Mouse (Mus musculus): ENCODE results near the gene Clic1.

DNA sequence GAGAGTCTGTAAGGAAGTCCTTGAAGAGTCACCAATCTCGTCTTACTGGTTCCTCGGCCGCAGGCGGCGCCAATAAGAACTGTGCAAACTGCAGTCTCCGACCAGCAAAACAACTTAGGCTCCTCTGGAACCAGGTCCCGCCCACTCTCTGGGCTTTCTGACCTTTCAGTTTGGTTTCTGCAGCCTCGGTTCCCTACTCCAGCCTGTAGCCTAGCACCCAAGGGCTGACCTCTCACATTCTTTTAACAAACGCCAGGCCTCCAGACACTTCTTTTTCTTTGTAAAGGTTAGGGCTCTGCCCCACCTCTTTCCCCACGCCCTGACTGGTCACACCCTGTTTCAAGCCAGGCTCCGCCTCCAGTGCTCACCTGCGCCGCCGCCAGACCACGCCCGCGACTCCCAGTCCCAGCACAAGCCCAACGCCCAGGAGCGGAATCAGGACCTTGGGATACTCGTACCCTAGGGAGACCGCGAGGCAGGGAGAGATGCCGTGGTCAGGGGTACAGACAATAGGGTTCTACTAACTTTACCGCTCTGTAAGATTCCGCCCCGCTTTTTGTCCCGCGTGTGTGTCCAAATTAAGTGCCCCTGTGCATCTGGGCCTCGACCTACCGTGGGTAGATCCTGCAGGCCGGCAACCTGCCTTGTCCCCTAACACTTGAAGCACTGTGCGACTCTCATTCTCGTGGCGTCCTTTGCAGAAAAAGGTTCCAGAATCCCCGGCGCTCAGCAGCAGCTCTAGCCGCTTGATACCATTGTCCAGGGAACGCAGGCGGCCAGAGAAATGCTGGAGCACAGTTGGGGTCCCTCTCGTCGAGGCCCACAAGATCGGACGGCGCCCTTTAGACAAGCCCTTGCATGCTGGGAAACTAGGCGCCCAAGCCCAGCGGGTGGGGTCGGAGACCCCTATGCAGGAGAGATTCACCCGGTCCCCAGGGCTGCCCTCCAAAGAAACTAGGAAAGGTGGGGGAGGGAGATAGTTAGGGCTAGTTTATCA lies 15.5 kb downstream of the Clic1 start, which contains the start of gene Ly6g6c:
- no peak for TF ChIP-seq POLR2A (IDR thresholded peaks at IDR 0.05; ENCODE audit: insufficient read depth, low read depth, low read length)
- no peak for TF ChIP-seq CTCF (IDR thresholded peaks at IDR 0.05)
